Mouse (Mus musculus): ENCODE results near the gene Tyw1. TPM values are rescaled to one million over a fixed set of nuclear protein-coding genes. Genes with fewer than 3 reads are reported as not detected.

Gene Tyw1
- polyA plus RNA-seq, 1 experiment: 15.0 TPM

Other genes starting within 250 kb of the Tyw1 start
- 20.1 and 20.8 TPM in 2 replicates for gene Asl, start 226.4 kb upstream of the Tyw1 start, polyA plus RNA-seq (2012; rRNA removed)
- 26.6 and 28.6 TPM in 2 replicates for gene Crcp, start 226.3 kb upstream of the Tyw1 start, polyA plus RNA-seq (2012; rRNA removed)
- gene Tpst1, start 182.3 kb upstream of the Tyw1 start, polyA plus RNA-seq (2012; rRNA removed): 77.9 and 89.4 TPM in 2 replicates
- 4.2 and 4.5 TPM in 2 replicates for gene Kctd7, start 110.8 kb upstream of the Tyw1 start, polyA plus RNA-seq (2012; rRNA removed)
- 64.4 and 70.6 TPM in 2 replicates for gene Rabgef1, start 83.8 kb upstream of the Tyw1 start, polyA plus RNA-seq (2012; rRNA removed)
- gene Tmem248, start 38.5 kb upstream of the Tyw1 start, polyA plus RNA-seq (2012; rRNA removed): 33.8 and 35.0 TPM in 2 replicates
- 106 and 107 TPM in 2 replicates for gene Sbds, start 89 bp upstream of the Tyw1 start, polyA plus RNA-seq (2012; rRNA removed)
- 0.06 TPM in 1 of 2 replicates, not detected in the other for gene Caln1, start 113.8 kb downstream of the Tyw1 start, polyA plus RNA-seq (2012; rRNA removed)
- gene A330070K13Rik, start 129.0 kb downstream of the Tyw1 start, polyA plus RNA-seq (2012; rRNA removed): not detected in 2 replicates

Data from urinary bladder, adult 2 months (tissue).